Mouse (Mus musculus): ENCODE results near the gene Olfr1189.

DNA sequence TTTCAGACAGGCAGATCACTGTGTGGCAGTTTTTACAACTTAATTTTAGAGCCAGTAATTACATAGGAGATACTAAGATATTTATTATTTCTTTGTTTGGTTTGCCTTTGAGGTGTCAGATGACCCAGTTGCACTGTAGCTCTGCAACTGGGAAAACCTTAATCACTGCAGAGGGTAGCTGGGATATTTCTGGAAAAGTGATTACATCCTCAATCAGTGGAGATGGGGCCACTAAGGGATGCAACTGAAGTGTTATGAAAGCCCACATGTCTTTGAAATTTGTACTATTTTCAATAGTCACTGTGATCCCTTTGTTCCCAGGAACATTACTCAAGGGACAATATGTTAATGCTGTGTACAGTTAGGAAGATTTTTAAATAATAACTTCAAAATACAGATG lies at the start of gene Olfr1189:
- TF ChIP-seq POLR2A (IDR thresholded peaks at IDR 0.05; ENCODE audit: low read depth, low read length) (no peak), CTCF (conservative IDR thresholded peaks at IDR 0.05; ENCODE audit: insufficient read depth, insufficient read length, low read depth, low read length) (no peak)

Measured in kidney, adult 2 months (tissue).